Mouse (Mus musculus) liver, postnatal 0 days (tissue): ENCODE results near the gene Vmn2r69.

Experiments used
- CTCF ChIP-seq: sonication (generic); IDR thresholded peaks from 2 replicates; pipeline ENCODE4 v1.5.1; 2016; ENCODE audit warnings: antibody characterized with exemption, low read depth
- EP300 ChIP-seq: IDR thresholded peaks from 2 replicates; pipeline ENCODE4 v1.6.1; 2016; ENCODE audit warnings: antibody characterized with exemption, low read depth, mild to moderate bottlenecking

GRCm38 (mm10) chr7:85415820-85416219 is at the start of gene Vmn2r69:
- TF ChIP-seq CTCF (no peak), EP300 (no peak)
